Mouse (Mus musculus): ENCODE measurements around the gene Slc31a2. TPM values are rescaled to one million over a fixed set of nuclear protein-coding genes. Genes with fewer than 3 reads are reported as not detected.

Gene Slc31a2
- polyA plus RNA-seq, 1 experiment, result 11.6 TPM

GRCm38 (mm10) chr4:62278081-62278480, 15.7 kb downstream of the Slc31a2 start:
- DNase-seq (ENCODE audit: extremely low spot score in 1 of 2, low spot score in 1 of 2), result no peak

DNA sequence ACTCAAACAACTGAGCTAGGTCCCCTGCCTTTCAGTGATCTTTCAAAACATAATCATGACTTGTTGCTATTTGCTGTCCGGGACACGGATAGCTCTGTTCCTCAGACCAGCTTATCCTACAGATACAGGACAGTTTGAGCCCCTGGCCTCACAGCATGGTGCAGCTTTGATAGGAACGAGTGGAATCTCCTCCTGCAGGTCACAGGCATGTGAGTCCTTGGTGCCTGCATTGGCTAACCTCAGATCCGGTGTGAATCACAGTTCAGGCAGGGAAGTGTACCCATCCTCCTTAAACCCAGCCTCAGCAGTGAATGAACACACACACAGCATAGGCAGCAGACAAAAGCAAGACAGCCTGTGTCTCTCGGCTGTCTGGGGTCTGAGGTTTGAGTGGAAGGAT, 19.0 kb downstream of the Slc31a2 start:
- DNase-seq (ENCODE audit: extremely low spot score in 1 of 2, low spot score in 1 of 2), result no peak

GRCm38 (mm10) chr4:62282969-62283368, 20.6 kb downstream of the Slc31a2 start:
- no peak for DNase-seq (ENCODE audit: extremely low spot score in 1 of 2, low spot score in 1 of 2)

DNA sequence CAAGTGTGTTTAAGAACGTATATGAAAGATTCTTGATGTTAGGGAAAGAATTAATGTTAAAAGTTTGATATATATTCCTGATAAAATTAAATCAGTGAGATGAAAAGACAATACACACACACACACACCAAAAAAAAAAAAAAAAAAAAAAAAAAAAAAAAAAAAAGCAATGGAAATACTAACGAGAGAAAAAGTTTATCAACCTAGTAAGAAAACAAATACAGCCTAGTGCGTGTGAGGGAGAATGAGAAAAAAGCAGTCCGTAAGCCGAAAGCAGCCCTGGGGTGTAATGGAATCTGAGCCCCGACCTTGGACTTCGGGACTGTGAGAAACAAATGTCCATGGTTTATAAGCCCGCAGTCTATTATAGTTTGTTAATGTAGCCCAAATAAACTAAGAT, 23.2 kb downstream of the Slc31a2 start:
- DNase-seq (ENCODE audit: extremely low spot score in 1 of 2, low spot score in 1 of 2), result no peak

DNA sequence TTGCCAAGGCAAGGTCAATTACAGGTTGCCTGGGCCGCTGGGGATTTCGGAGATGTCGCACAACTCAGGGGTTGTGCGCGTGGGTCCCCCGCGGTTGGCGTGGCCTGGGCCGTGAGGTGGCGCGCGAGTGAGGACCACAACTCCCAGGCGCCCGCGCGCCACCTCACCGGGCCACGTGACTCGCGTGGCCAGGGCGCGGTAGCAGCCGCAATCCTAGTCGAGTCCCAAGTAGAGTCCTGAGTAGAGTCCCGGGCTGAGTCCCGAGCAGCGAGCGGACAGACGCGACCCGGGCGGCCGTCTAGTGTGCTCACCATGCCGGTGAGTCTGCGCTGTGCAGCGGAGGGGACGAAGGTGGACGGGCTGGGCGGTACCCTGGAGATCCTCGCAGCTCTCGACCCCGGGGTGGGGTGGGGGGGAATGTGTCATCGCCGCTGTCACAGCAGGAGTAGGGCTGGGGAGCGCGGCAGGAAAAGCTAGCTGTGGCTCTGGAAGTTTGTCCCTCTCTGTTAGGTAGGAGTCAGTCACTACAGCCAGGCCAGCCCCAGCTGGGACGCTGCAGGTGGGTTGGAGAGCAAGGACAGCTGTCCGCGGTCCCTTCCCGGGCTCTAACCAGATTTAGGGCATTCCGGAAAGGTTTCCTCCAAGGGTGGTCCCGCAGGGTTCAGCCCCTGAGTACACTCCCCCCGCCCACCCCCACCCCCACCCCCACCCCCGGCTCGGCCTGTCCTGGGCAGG, 24.1 kb downstream of the Slc31a2 start:
- peak; percentile 48 to 84 for DNase-seq (ENCODE audit: extremely low spot score in 1 of 2, low spot score in 1 of 2)

GRCm38 (mm10) chr4:62286992-62287900, 24.9 kb downstream of the Slc31a2 start:
- DNase-seq (ENCODE audit: extremely low spot score in 1 of 2, low spot score in 1 of 2), result no peak

GRCm38 (mm10) chr4:62289226-62289625, 26.9 kb downstream of the Slc31a2 start:
- DNase-seq (ENCODE audit: extremely low spot score in 1 of 2, low spot score in 1 of 2), result no peak

DNA sequence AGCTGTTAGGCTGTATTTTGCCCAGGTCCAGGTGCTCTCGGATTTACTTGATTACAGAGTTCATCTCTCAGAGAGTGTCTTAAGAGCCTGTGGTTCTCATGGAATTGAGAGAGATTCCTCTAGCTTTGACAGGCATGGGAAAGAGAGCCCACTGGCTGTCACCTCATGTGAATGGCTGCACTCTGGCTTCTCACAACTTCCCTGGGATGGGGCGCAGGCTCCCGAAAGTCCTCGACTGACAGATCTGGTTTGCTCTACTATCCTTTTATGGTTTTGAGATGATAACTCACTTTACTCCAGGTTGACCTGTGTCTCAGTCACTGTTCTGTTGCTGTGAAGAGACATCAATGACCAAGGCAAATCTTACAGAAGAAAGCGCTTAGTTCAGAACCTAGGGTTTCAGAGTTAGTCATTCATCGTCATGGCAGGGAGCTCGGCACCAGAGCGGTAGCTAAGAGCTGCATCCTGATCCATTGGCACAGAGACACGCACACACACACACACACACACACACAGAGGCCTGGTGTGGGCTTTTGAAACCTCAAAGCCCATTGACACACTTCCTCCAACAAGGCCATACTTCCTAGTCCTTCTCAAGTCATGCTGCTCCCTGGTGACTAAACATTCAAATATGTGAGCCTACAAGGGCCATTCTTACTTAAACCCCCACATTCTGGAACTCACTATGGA, 28.6 kb downstream of the Slc31a2 start:
- no peak for DNase-seq (ENCODE audit: extremely low spot score in 1 of 2, low spot score in 1 of 2)

DNA sequence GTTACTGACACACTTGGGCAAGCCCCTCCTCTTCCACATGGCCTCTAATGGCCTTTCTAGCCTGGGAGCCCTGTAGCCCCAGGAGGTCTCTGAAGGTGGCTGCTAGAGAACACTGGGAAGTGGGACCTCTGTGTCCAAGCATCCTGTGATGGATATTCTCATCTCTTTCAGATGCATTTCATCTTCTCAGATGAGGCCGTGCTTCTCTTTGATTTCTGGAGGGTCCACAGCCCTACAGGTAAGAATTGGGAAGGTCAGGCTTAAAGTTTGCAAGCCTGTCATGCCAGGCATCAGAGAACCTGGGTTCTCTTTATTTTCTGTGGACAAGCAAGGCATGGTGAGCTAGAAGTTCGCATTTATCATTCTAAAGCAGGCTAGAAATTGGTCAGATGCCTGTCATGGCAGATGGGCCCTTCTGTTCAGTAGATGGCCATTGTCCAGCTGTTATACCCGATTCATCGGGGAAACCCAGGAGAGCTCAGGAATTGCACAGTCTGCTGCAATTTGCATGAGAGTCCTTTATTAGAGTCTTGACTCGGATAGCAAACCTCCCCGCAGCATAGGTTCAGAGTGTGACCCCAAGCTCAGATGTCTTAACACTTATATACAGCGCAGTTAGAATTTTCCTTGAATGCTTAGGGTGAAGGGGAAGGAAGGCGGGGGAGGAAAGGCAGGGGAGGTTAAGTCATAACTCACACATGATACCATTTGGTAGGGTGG, 30.3 kb downstream of the Slc31a2 start:
- DNase-seq (ENCODE audit: extremely low spot score in 1 of 2, low spot score in 1 of 2), result no peak

GRCm38 (mm10) chr4:62293219-62293861, 31.0 kb downstream of the Slc31a2 start:
- DNase-seq (ENCODE audit: extremely low spot score in 1 of 2, low spot score in 1 of 2), result peak in 1 of 2 experiments; percentile 66

DNA sequence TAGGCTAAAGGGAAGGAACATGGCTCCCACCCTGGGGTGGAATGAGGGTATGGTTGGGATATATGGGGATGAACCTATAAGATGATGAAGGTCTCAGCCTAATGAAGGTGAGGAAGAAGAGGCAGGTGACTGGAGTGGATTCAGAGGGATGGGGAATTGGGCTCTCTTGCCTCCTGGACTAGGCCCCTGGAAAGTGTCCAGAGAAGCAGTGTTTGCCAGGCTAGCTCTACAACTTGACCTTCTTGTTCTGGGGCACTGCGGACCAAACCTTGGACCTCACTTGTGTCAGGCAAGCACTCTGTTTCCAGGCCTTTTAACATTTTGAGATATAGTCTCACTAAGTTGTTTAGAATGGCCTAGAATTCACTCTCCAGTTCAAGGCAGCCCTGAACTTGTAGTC, 32.4 kb downstream of the Slc31a2 start:
- DNase-seq (ENCODE audit: extremely low spot score in 1 of 2, low spot score in 1 of 2), result no peak

DNA sequence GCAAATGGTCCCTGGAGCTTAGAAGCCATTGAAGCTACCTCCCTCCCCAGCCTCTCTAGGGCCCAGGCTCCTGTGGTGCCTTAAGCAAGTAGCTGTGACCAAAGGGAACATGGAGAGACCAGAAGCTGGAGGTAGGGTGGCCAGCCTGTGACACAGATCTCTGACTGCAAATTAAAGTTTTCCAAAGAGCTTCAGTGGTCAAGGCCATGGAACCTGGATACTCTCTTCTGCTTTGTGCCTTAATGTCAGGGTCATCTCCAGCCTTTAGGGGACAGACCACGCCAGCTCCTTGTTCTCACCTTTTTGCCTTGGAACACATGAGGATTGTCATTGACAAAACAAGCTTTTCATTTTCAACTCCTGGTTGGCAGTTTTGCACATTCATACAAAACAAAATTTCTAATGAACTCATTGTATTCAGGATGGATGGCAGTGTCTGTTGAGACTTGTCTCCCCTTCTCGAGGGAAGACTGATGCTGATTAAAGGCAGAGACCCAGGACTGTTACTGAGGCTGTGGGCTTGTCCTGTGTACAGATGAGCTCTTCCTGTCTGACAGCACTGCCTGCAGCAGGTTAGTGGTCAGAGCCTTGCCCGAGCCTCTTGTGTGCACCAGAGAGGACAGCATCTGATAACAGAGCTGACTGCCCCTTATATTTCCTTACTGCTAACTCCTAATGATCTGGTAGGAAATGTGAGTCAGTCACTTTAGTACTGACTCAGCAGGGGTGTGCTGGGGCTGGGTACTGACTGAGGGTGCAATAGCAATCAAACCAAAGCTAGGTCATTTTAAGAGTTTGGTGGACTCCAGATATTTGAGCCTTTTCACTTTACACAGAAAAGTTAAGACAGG, 35.1 kb downstream of the Slc31a2 start:
- DNase-seq (ENCODE audit: extremely low spot score in 1 of 2, low spot score in 1 of 2), result no peak

DNA sequence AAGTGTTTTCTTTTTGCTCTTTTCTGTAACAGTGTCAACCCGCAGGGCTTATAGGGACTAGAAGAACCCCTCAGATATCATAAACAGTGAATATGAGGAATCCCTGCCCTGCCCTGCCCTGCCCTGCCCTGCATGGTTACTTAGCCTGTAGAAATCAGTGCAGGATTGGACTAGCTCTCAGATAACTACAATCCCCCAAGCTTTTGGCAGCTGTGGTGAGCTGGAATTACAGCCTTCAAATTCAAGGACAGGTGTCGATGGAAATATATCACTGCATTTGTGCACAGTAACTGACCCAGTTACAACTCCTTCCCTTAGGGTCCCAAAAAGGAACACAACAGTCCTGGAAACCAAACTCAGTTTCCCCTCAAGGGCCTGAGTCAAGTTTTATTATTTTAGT, 37.6 kb downstream of the Slc31a2 start:
- DNase-seq (ENCODE audit: extremely low spot score in 1 of 2, low spot score in 1 of 2), result no peak

DNA sequence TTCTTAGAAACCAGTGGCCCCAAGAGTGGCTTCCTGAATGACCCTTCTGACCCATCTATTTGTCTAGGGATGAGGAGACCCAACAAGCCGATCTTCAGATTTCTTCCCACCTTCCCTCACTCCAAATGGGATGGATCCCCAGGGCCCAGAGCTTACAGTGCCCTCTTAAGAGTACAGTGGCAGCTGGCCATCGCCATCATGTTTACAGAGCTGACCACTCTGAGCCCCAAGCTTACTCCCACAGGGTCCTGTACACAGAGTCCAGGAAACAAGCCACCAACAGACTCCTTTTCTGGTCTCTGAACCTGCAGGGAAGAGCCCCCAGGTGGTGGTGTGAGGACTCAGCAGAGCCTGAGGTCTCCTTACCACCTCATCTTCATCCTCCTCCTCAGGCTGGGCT, 40.4 kb downstream of the Slc31a2 start:
- DNase-seq (ENCODE audit: extremely low spot score in 1 of 2, low spot score in 1 of 2), result no peak

DNA sequence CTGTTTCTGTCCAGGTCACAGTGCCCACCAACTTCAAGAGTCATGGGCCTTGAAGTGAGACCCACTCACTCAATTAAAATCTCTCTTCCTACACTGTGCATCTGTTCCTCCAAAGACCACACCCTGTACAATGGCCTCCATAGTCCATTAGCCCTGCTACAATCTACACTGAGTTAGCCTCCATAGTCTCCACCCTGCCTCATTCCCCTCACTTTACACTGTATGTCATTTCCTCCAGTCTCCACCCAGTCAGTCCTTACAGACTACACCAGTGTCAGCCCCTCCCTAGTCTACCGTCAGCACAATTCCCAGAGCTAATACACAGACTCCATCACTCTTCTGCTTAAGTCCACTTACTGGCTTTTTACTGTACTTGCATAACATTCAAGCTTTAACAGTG, 40.9 kb downstream of the Slc31a2 start:
- DNase-seq (ENCODE audit: extremely low spot score in 1 of 2, low spot score in 1 of 2), result no peak

- DNase-seq (ENCODE audit: extremely low spot score in 1 of 2, low spot score in 1 of 2), result no peak
These were observed 43.9 kb downstream of the Slc31a2 start for GRCm38 (mm10) chr4:62306301-62306700.

DNA sequence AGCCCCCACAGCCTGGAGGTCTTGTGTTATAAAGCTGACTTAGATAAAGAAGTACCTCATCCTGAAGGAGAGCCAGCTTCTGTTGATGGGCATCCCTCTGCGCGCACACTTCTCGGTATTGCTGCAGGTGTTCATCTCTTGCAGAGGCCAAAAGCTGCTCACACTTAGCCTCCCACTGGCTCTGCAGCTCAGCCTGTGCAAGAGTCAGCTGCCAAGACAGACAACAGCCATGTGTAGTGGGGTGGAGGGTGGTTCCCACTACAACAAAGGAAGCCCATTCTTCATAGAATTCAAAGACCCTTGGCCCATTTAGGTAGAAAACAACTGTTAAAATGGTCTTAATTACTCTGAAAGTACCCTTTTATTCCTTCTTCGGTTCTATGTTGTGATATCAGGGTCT, 44.5 kb downstream of the Slc31a2 start:
- no peak for DNase-seq (ENCODE audit: extremely low spot score in 1 of 2, low spot score in 1 of 2)

DNA sequence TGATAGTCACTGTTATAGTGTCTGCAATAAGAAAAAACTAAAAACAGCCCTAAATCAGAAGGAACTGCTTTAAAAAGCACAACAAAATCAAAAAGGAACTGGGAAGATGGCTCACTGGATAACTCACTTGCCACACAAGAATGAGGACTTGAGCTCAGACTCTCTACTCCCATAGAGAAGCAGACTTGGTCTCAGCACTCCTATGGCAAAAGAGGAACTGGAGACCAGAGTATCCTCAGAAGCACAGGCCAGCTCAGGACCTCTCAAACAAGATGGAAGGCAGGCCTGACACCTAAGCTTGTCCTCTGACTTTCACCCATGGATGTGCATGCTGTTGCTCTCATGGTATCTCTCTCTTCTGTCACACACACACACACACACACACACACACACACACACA, 46.0 kb downstream of the Slc31a2 start:
- DNase-seq (ENCODE audit: extremely low spot score in 1 of 2, low spot score in 1 of 2), result no peak

DNA sequence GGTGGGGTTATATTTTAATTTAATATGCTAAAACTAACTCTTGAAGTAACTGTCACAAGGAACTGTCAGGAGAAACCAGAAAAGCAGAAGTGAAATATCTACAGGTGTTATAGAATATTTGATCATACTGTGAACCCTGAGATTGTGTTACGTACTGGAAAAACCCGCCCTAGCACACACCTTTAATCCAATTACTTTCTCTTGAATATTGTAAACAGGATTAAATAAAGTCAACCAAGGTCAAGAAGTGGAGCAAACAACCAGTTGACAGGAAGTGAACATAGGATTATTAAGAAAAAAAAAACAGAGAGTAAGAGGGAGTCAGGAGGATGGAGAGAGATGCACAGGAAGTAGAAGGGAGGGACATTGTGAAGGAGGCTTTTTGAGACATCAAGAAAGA, 50.5 kb downstream of the Slc31a2 start:
- no peak for DNase-seq (ENCODE audit: extremely low spot score in 1 of 2, low spot score in 1 of 2)

Measured in frontal cortex, adult 2 months (tissue).